Mouse (Mus musculus) right cerebral cortex, postnatal 14 days (tissue): ENCODE results near the gene Smoc1.
A peak's percentile ranks its signal among the peaks of the same experiment; 100 is the strongest.

Source experiments
- DNase-seq: peaks from one replicate; pipeline ENCODE4 v3.0.0; 2022

Smoc1 gene

DNA sequence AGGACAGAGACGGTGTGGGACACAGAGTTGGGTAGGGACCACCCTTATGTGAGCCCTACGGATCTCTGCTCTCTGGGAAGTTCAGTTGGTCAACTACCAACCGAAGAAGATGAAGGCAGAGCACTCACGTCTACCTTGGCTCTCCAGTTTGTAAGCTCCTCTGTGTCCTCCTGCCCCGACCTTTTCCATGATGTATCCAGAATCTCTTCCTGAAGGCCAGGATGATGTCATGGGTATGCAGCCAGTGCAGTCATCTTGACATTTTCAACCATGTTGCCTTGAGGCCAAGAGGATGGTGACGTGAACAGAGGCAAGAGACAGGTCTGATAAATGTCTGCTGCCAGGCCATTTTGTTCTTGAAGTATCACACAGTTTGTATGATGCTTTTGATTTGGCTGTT lies 111.6 kb downstream of the Smoc1 start:
- no peak for DNase-seq

DNA sequence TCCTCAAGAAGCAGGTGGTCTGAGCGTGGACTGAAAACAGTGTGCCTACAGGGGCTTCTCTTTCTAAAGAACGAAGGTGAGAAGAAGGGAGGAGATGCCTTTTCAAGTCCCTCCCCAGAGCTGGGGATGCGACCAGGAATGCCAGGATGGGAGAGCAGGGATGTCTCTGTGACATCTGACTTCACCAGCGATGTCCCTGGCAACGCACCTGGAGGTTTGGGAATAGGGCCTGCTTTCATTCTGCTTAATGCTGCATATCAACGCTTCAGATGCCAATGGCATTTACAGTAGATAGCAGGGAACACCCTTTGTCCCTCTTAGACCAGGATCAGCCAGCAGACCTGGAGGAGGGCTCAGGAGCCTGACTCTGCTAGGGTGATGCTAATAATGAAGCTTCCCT lies 112.9 kb downstream of the Smoc1 start:
- DNase-seq, result no peak

DNA sequence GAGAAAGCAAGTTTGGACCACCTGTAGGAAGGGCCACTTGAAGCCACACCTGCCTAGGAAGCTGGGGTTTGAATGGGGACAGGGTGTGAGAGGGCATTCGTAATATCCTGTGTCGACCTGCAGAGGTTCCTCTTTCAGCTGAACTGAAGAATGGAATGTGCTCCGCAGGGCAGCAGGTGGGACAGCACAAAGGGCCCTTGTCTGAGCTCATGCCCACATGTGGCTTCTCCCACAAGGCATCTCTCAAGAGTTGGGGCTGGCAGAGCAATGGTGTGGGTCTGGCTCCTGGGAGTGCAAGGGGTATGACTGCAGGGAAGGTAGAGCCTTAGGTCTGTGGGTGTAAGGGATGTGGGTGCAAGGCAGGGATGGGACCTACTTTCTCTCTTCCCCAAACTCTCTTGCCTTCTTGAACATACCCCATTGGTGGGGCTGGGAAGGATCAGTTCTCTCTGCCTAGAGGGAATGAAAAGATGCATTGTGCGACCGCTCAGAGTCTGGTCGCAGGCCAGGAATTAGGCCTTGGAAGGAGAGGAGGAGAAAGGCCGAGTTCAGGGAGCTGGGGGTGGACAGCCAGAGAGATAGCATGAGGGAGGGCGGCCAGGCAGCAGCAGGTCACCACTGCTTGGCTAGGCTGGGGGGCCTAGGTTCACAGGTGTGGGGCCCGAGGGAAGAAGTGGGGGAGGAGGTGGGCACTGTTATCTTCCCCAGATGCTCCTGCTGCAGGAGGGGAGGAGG lies 114.2 kb downstream of the Smoc1 start:
- DNase-seq, result no peak

DNA sequence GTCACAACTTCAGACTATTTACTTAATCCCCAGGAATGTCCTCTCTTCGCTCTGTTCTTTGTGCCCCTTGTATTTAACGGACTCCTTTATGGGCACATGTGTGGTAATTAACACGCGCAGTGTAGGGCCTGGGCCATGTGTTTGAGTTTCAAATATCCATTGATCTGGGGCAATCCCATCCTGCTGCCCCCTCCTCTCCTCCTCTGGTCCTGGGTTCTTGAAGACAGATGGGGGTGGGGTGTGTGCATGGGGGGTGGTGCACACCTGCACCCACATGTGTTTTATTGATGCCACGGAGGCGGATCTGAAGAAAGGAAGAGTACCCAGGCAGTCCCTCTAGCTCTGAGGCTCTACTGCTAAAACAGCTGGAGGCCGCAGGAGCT lies 114.7 kb downstream of the Smoc1 start:
- no peak for DNase-seq

DNA sequence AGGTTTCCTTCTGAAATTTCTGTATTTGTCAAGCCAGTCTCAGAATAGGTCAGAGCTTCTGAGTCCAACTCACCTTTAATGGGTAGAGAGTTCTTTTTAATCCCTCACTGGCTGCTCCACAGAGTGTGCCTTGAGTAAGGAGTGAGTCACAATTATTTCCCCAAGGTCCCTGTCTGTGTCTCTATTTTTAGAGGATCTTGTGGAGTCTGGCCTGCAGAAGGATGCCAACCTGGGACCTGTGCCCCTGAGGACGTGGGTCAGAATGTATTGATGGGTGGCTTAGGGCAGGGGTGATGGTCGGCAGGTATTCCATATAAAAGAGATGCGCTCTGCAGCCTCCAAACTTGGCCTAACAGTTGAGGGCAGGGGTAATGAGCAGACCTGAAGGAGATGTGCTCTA lies 115.6 kb downstream of the Smoc1 start:
- DNase-seq, result no peak

DNA sequence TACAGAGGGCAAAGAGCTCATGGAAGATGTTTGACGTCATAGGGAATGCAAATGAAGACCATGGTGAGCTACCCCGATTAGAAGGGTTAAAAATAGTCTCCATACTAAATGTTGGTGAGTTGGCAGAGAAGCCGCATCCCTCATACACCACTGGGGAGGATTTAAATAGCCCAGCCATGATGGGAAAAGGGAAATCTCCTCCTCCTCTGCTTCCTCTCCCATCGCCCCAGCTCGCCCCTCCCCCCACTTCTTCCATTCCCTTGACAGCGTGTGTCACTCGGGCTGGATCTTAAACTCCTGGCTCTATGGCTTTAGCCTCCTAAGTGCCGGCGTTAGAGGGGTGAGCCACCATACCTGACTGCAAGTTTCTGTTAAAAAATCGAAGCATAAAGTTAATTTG lies 117.6 kb downstream of the Smoc1 start:
- no peak for DNase-seq

DNA sequence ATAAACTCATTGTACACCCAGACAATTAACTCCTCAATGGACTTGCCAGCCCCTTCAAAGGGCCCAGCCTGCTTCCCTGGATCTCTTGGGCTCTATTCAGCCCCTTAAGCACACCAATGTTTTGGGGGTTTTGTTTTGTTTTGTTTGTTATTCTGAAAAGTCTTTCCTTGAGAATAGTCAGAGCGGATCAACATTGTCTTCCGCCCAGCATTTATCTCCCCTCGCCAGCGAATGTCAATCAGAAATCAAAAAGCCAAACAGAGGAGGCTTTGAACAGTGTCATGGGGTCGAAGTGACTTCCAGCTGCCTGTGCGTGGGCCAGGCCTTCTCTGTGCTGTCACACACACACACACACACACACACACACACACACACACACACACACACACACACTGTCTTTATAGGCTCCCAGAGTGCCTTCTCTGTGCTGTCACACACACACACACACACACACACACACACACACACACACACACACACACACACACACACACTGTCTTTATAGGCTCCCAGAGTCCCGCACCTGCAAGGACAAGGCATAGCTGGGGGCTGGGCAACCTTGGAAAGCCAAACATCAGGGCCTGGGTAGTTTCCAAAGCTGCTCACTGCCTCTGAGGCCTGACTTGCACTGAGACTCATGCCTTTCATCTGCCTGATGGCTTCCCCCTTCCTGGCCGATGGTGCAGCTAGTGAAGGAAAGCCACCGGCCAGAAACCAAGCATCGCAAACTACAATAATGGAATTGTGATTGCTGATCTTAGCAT lies 120.0 kb downstream of the Smoc1 start:
- DNase-seq, result no peak

DNA sequence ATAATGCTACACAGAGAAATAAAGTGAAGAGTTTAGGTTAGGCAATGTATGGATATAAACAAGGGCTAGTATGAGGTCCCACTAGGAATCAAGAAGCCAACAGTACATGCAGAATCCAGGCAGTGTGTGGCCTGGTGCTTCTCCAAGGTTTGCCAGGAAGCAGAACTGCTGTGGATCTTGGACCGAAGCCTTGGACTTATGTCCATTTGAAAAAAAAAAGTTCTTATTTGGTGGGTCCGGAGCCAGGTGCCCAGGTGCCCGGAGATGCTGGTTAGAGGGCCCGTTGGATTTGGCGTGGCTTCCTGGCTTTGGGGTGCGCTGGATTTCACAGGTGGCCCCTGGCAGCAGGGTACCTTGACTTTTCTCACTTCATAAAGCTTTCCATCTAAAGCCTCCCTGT lies 121.3 kb downstream of the Smoc1 start:
- no peak for DNase-seq

DNA sequence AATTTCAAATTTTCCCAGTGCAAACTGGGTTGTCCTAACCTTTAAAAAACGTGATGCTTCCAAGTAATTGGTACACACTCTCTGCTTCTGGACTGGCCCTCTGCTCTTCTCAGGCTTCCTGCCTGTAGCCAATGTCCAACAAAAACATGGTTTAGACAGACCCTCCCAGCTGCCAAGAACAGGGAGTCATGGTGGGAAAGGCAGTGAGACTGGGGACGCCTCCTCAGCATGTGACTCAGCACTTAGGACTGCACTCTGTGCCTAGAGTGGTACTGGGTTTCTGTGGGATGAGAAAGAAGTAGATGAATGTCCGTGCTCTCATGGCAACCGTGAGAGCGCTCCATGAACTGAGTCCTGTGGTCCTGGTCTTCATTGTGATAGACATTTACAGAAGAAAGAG lies 124.3 kb downstream of the Smoc1 start:
- no peak for DNase-seq

DNA sequence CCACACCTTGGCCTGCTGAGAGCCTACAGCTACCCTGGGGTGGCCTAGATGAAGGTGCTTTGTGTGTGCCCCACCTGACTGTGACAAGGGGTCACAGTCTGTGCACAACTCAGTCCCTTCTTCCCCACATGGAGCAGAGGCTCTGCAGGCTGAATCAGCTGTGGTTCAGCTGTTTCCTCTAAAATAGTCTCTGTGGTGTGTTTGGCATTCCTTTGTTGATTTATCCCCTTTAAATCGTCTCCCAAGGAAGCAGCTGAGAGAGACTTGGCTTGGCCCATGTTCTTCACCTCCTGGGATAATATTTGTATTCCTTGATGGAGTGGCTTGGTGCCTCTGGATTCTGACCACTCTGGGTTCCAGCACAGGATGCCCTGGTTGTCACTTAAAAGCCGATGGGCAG lies 125.5 kb downstream of the Smoc1 start:
- no peak for DNase-seq

DNA sequence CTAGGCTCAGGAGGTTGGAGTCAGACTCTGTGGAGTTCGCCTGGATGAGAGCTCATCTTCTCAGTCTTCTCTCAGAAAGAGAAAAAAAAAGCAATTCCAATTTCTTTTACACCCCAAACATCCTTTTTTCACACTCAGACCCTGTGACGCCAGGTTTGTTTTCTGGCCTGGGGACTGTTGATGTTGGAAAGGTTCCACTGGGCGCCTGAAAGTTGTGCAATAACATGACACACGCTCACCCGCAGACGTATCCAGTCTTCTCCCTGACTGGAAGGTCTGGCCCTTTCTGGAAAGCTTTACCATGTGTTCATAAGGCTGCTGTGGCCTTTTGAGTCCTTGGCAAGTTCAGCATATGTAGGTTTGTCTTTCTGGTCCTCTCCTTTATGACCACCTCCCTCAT lies 129.1 kb downstream of the Smoc1 start:
- DNase-seq, result no peak

DNA sequence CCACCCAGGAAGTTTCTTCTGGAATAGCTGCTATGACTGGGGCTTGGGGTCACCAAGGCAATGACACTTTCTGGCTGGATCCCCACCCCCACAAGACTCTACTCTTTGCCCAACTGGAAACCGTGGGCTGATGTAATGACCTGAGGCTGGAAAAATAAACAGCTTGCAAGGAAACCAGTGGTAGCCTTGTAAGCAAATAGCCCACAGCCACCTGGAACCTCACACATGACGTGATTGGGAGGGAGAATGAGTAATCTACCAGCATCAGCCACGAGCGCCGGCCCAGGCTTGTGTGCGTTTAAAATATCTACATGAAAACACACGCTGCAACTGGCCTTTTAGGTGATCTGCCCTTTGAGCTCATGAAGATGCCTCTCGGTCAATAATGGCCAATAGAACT lies 130.2 kb downstream of the Smoc1 start:
- DNase-seq, result no peak

DNA sequence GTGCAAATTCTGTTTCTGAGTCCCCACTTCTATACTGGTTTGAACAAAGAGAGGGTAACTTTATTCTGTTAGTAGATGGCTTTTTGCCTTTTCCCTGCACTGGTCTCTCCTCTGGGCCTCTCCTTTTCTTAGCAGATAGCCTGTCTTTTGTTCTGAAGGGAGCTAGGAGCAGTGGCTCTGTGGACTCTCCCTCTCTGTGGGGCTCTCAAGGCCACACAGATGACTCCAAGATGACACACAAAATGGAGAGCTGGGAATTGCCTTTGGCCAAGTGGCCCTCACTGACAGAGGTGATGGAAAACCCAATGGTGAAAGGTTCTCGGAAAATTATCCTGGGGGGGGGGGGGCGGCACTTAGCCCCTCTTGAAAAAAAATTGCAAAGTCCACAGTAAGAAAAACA lies 133.3 kb downstream of the Smoc1 start:
- DNase-seq, result no peak

DNA sequence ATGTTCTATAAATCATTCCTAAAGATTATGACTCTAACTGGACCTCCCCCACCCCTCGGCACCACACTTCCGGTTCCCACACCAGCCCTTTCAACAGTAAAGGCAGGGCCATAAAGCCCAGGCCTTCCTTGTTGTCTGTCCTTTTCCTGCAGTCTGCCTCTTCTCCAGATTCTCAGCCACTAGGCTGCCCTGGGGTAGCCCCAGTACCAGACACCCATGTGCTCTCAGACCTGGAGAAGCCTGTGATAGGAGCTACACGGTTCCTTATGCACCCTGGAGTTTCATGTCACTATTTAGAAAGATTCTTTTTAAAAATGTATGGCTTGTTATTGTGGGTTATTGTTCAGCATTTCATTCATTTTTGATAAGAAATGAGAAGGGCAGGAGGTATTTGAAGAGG lies 133.8 kb downstream of the Smoc1 start:
- no peak for DNase-seq

DNA sequence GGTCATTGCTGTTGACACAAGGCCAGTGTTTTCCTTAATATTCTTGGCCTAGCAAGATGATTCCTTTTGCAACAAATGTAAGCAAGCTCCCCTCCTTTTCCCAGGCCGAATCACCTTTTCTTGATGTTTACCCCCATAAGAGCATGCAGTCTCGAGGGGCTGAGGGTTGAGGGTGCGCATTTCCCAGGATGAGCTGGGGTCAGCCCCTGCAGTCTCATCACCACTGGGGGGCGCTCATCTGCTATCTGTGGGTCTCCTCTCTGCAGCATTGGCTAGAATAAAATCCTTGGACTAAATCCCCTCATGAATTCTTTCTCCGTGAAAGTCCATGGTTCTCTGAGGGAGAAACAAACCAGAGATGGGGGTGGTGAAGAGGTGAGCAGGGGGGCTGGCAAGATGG lies 134.2 kb downstream of the Smoc1 start:
- peak; percentile 63 for DNase-seq

DNA sequence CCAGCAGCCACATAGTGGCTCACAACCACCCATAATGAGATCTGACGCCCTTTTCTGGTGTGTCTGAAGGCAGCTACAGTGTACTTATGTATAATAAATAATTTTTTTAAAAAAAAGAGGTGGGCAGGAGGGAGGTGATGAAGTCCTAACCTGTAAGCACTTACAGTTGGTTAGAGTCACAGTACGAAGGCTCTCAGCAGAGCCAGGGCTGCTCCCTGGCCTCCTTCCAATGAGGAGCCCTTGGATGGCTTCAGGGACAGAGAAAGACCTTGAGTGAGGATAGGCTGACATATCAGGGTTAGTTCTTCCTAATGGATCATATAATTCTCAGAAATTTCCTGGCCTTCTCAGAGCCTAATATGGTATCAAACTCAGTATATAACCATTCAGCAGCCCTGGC lies 134.7 kb downstream of the Smoc1 start:
- DNase-seq, result no peak

DNA sequence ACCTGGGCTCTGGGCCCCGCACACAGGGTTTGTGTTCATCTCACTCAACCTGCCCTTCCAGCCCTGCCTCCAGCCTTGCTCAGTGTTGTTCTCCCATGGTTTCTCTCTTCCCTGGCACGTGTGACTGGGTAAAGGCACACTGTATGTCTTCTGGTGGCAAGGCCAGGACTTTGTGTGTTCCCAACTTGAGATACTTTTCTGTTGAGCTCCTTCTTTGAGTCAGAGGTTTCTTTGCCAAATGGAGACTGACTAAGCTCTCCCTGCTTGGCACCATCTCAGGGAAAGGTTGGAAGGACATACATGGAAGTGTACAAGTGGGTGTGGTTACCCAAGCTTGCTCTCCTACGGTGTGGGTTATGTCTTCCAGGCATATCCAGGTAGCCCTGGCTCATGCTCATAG lies 136.5 kb downstream of the Smoc1 start:
- DNase-seq, result no peak

DNA sequence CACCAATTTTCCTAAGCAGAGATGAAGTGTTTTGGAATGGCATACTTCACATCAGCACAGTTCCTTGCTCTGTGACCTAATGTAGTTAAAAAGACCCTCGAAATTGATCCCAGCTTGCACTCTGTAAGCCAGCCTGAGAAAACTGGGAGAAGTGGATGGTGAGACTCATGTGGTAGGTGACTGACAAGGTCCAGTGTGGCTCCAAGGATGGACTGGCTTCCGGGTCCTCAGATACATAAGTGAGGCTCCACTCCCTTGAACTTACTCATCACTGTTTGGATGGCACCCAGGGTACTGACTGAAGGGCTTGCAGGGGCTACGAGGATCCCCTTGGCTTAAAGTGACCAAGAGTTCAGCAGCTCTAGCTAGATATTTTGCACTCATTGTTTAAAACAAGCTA lies 137.0 kb downstream of the Smoc1 start:
- DNase-seq, result no peak

DNA sequence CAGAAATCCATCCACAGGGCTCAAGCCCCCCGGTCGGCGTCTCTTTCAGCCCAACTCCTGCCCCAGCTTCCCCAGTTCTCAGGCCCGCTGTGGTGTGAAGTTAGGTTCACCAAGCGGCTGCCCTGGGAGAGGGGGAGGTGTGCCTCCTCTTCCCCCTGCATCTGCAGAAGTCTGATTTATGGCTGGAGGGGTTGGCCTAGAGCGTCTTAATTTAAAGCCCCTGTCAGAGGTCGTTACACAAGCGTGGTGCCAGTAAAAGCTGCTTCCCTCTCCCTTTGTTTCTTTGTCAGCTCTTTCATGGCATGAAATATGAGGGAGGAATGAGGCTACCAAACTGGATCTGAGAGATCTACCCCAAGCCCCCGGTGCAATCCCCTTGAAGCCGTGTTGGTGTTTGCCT lies 139.5 kb downstream of the Smoc1 start:
- DNase-seq, result no peak

DNA sequence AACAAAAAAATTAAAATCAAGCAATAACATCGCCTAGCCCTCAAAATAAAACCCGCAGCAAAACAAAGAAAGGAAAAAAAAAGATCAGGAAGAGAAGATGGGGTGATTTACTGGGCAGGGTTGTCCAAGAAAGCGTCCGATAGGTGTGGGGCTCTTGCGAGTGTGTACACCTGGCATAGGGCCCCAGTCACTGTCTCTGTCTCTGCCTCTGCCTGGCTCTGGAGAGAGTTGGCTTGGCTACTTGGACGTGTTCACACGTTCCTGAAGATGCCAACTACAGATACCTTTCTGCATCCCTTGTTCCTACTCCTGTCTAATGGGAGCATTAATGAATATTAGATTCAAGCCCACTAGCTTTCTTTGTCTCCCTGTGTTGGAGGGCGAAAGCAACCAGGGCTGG lies 140.0 kb downstream of the Smoc1 start:
- no peak for DNase-seq

DNA sequence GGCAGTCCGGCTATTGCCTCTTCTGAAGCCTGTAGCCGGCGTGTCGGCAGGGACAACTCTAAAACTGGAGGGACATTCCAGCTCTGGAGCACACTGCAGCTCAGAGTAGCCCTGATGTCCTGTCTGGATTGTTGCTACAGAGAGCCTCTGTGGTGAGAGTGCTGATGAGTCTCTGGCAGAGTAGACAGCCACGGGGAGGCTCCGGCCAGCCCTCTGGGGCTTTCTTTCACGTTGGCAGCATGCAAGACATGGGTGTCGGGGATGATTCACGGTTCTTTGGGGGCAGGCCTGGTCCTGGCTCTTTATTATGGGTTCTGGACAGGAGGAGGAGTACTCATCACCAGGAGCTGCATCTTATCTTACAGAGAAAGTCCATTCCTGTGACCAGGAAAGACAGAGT lies 140.5 kb downstream of the Smoc1 start:
- no peak for DNase-seq

DNA sequence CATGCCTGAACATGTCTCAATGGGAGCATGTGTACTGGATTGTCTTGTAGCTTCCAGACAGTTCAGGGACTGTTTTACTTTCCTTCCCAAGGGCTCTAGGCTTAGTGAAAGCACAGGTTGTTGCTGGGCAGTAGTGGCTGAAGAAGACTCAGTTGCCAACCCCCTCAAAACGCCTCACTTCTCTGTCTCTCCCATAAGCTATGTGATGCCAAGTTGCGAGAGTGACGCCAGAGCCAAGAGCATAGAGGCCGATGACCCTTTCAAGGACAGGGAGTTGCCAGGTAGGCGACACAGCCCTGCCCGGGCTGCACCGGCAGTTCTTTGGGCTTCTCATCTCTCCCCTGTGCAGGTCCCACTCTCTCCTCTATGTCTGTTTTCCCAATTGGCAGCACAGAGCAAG lies 141.4 kb downstream of the Smoc1 start:
- DNase-seq, result no peak

DNA sequence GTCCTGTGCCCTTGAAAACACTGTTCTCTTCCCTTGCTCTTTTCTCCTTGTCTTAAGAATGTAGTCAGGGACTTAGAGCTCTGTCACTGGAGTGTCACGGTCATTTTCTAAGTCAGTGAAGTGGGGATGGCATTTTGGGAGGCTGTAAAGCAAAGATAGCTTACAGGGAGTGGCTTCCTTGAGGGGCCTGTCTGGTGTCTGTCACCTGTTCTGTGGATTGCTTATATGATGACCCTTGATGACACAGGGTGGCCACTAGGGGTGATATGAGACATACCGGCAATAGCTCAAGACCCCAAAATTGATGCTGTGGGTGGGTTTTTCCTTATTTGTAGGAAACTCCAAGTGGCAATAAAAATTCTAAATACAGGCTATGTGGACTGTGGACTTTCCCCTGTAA lies 141.9 kb downstream of the Smoc1 start:
- no peak for DNase-seq

DNA sequence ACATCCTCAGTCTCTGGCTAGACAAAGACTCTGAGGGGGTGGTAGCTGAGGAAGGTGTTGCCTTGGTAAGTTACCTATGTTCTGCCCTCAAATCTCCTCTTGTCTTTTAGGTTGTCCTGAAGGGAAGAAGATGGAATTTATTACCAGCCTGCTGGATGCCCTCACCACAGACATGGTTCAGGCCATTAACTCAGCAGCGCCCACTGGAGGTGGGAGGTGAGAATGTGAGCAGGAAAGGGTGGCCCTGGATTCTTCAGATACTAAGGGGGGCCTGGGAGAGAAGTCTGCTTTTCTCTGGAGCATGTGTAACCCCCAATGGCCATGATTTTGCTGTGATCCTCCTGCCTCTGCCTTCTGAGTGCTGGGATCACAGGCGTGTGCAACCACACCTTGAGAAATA lies 143.5 kb downstream of the Smoc1 start:
- no peak for DNase-seq

DNA sequence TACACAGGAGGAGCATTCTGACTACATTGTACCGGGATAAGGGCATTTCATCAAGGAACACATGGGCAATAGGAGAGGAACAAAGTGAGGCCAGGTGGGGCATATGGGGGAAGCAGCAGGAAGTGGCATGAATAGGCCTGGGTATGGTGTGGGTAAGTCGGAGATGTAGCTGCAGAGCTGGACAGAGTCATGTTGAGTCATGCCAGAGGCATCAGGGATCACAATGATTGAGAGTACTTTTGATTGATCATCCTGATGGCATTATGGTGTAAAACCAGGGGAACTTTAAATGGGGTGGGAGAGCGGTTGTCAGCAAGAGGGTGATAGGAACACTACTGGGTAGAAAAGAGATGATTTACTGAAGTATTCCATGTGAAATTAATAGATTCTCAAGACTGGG lies 146.4 kb downstream of the Smoc1 start:
- DNase-seq, result no peak
